Mouse (Mus musculus) c-Kit-positive CD71-positive TER-119-negative erythroid progenitor cells, embryonic 14.5 days (primary cell): ENCODE measurements around the gene Gh.
"Not testable (repeated sequence)": the region's sequence is repeated elsewhere in the genome, so short reads cannot be mapped to it uniquely, and the experiment has no call there.

Source experiments
- DNase-seq: peaks from one replicate; pipeline ENCODE4 v3.0.0-alpha.2; 2013; ENCODE audit warnings: low read depth

Gh gene

GRCm38 (mm10) chr11:106301765-106302164, at the start of gene Gh:
Gh (minus strand) TSS chr11:106301865.
- no peak for DNase-seq

- DNase-seq = no peak
Measured at GRCm38 (mm10) chr11:106351253-106351652, 49.6 kb upstream of the Gh start.

- no peak for DNase-seq
Measured at GRCm38 (mm10) chr11:106350853-106351252, 49.2 kb upstream of the Gh start.

- DNase-seq = no peak
Measured at GRCm38 (mm10) chr11:106349772-106350171, 48.1 kb upstream of the Gh start.

GRCm38 (mm10) chr11:106344910-106345309, 43.2 kb upstream of the Gh start:
- no peak for DNase-seq

- DNase-seq = no peak
Measured at GRCm38 (mm10) chr11:106340990-106341520, 39.4 kb upstream of the Gh start.

GRCm38 (mm10) chr11:106339323-106339722, 37.7 kb upstream of the Gh start:
- not testable (repeated sequence) for DNase-seq

GRCm38 (mm10) chr11:106338870-106339269, 37.2 kb upstream of the Gh start:
- DNase-seq = no peak

- DNase-seq = no peak
Measured at GRCm38 (mm10) chr11:106338029-106338428, 36.4 kb upstream of the Gh start.

- DNase-seq = no peak
Measured at GRCm38 (mm10) chr11:106334066-106334465, 32.4 kb upstream of the Gh start.

GRCm38 (mm10) chr11:106332458-106332857, 30.8 kb upstream of the Gh start:
- no peak for DNase-seq

- DNase-seq = peak; percentile 22
Measured at GRCm38 (mm10) chr11:106329682-106330081, 28.0 kb upstream of the Gh start.

GRCm38 (mm10) chr11:106329128-106329527, 27.5 kb upstream of the Gh start:
- no peak for DNase-seq

- DNase-seq = no peak
Measured at GRCm38 (mm10) chr11:106328521-106328920, 26.9 kb upstream of the Gh start.

GRCm38 (mm10) chr11:106326475-106326874, 24.8 kb upstream of the Gh start:
- no peak for DNase-seq

GRCm38 (mm10) chr11:106325566-106326206, 24.0 kb upstream of the Gh start:
- DNase-seq = no peak

- DNase-seq = no peak
Measured at GRCm38 (mm10) chr11:106324858-106325257, 23.2 kb upstream of the Gh start.

- no peak for DNase-seq
Measured at GRCm38 (mm10) chr11:106318406-106319366, 17.0 kb upstream of the Gh start.

GRCm38 (mm10) chr11:106317801-106318200, 16.1 kb upstream of the Gh start:
- DNase-seq = no peak

- no peak for DNase-seq
Measured at GRCm38 (mm10) chr11:106316416-106316815, 14.8 kb upstream of the Gh start.

- no peak for DNase-seq
Measured at GRCm38 (mm10) chr11:106314333-106314812, 12.7 kb upstream of the Gh start, which contains the start of gene Cd79b. Cd79b (minus strand) TSS chr11:106314762.

- DNase-seq = no peak
Measured at GRCm38 (mm10) chr11:106313533-106313932, 11.9 kb upstream of the Gh start.

GRCm38 (mm10) chr11:106310123-106310522, 8.5 kb upstream of the Gh start:
- no peak for DNase-seq
